Mouse (Mus musculus) thymus, postnatal 36 days (tissue): ENCODE data around the gene Cdk17.
"Not testable (repeated sequence)": the region's sequence is repeated elsewhere in the genome, so short reads cannot be mapped to it uniquely, and the experiment has no call there.

Experiments
- DNase-seq, 2 experiments: peaks; one replicate each; pipeline ENCODE4 v3.0.0; 2022; ENCODE audit warnings: mixed read lengths in 2 of 2

The Cdk17 gene

DNA sequence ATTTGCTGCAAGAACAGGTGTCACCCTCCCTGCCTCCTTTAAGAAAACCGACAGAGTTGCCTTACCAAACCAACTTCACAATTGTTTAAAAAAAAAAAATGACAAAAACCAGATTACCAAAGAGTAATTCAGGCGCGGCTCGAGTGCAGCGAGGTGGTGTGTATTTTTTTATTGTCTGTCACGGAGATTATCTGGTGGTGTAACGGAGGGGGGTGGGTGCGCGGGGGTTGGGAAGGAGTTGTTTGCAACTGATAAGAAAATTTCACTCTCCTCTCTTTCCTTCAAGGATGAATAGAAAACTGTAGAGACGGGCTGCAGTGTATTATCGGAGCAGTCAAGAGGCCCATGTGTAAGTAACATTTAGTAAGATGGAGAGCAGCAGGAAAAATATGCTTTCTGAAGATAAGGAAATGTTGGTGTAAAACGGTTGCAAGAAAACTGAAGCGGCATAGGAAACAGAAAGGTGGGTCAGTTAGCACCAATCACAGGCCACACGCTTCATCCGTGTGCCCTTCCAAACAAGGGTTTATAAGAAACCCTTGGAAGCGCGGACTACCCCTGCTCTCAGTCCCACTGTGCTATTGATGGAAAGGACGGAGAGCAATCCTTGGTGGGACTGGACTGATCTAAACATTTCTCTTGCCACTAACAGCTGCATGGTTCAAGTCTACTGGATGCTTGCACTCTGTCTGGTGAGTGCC is 17.2 kb upstream of the Cdk17 start:
- DNase-seq, result peak; percentile 40 to 54

DNA sequence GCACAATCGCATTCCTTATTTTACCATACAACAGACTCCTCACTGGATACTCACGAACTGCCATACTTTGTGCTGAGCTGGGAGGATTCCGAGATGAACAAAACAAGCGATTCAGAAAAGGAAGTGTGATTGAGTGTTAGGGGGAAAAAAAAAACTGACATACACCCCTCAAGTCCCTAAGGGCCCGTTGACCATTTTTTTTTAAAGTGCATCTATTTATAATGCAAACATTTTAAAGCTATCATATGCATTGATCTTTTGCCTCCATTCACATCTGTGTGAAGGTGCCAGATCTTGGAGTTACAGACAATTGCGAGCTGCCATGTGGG is 16.7 kb upstream of the Cdk17 start:
- no peak for DNase-seq

DNA sequence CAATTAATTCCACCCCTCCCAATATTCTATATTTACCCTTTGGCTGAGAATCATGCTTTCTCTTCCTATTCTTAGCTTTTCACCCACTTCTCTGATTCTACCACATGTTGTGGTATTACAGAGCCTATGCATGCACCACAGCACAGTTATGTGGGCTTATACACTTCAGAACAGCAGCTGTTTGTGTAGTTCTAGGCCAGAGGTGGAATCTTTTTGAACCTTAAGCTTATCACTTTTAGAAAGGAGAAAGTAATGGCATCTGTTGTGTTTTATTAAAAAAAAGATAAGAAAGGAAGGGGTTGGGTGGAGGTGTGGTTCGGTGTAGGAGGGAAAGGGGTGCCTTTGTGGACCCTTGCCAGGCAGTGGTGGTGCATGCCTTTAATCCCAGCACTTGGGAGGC is 16.1 kb upstream of the Cdk17 start:
- DNase-seq, result peak; percentile 42 to 44

DNA sequence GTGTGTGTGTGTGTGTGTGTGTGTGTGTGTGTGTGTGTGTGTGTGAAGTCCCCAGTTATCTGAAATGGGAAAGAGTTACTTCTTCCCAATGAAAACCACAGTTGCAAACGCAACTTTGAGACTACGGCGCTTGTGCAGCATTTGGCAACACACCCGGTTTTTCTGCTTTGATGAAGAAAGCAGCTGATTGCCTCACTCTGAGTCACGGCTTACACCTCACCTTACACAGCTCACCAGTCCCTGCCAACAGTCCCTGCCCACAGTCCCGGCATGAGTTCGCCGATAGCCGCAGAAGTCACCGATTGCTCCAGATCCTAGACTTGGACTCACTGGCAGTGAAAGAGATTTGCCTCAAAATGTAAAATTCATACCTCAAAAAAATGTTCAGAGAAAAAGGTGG is 15.6 kb upstream of the Cdk17 start:
- DNase-seq, result peak; percentile 57 to 68

DNA sequence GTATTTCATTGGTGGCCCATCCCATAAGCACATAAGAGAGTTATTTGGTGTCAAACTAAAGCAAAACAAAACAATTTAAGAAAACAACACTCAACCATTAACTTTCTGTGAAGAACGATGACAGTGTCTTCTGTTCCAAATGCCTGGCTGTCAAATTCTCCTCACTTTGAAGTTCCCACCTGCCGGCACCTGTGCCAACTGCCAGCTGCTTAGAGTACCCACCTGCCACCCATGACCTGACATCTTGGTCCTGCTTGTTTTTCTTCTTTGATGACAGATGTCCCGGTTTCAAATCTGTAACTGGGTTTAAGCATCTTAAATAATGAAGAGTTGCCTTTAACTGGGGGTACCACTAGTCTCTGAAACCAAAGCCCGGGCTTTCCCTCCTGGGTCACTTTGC is 14.1 kb upstream of the Cdk17 start:
- DNase-seq, result peak; percentile 65 to 83

DNA sequence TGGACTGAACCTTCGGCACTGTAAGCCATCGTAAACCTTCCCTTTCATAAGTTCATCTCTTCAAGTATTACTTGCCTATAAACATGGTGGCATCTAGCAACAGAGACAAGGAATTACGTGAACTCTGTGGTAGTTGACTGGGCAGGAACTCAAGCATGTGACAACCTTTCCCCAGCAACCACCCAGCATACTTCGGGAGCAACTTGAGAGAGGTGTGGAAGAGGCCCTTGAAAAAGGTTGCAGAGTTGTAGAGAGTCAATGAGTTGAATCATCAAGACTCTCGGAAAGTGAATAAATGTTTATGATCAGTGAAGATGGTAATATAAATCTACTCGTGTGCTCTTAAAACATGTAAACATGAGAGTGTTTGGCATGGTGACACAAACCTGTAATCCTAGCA is 13.0 kb upstream of the Cdk17 start:
- DNase-seq, result no peak

DNA sequence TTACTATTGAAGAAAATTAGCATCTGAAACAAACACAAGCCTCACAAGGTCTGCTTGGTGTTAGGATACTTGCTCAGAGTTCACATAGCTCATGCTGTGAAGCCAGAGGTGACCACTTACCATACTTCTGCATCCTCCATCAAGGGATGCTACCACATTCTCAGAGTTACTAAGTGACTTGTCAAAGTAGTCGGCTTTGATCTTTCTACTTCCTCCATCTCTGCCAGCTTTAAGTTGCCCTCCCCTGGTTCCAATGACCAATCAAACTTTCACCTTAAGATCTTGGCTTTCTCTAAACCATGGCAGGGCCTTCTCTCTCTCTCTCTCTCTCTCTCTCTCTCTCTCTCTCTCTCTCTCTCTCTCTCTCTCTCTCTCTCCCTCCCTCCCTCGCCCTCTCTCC is 11.1 kb upstream of the Cdk17 start:
- no peak for DNase-seq

DNA sequence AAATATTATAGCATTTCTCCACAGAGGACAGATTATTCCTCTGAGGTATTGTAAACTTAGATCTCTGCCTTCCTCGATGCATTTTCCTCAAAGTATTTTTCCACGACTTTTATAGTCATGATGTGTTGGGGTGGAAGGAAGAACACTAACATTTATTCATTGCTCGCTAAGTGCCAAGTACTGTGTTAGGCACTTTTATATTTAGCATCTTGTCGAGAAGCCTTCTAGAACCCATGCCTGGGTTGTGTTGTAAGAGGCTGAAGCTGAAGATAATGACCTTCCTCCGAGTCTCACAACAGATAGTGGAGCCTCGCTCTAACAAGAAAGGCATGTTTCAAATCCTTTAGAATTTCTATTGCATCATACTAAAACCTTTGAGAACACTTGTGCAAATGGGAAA is 8.9 kb upstream of the Cdk17 start:
- no peak for DNase-seq

DNA sequence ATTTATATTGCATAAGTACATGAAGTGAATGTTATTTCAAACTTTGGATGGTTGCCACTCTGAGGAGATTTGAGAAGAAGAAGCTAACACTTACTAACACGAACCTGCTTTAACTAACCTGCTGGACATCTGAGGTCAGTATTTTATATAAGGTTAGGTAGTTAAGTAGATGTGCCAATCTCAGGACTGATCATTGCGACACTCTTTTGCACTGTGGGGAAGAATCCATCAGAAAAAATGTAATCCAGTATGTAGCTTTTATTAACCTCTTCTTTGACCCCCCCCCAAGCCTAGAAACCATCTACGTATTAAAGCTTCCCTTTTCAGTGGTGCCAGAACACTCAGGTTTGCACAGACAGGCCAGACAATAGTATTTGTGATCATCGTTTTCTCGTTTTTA is 8.0 kb upstream of the Cdk17 start:
- no peak for DNase-seq

DNA sequence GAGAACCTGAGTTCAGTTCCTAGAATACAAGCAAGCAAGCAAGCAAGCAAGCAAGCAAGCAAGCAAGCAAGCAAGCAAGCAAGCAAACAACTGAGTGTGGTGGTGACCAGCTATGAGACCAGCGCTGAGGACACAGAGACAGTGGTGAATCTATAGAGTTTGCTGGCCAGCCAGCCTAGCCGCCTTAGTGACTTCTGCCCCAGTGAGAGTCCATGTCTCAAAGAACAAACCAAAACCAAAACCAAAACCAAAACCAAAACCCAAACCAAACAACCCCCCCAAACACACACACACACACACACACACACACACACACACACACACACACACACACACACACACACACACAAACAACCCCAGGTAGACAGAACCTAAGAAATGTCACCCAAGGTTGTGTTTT is 7.3 kb upstream of the Cdk17 start:
- not testable (repeated sequence) for DNase-seq

DNA sequence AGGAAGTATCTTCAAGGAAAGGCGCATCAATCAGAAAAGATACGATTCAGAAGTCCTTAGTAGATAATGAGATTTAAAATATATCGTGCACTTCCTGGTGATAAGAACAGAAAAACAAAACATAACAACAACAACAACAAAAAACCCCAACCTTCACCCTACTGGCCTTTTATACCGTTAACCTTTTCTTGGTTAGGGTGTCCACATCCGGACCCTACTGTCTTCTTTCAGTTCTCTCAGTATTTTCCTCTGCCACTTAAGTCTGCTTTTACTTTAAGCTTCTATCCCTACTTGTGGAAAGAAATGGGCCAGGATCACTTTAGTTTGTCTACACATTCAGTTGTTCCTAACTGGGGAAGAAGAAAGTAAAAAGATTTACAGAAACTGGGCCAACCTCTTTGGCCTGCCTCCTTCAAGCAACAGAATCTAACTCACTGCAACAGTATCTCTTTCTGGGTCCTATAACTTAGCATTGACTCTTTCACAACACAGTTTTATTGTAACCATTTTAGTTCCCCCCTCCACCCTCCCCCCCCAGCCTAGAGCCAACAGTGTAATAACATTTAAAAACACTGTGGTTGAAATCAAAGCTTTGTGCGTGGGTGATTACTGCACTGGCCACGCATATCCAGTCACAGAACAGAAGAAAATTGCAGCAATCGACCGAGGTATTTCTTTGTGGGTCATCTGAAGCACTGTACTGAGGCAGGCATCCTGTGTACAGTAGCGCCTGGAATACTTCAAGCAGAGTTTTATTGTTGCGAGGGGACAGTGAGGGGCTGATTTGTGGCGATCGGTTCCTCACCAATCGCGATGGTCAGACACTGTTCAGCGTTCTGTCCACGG is 801 bp upstream of the Cdk17 start:
- no peak for DNase-seq

DNA sequence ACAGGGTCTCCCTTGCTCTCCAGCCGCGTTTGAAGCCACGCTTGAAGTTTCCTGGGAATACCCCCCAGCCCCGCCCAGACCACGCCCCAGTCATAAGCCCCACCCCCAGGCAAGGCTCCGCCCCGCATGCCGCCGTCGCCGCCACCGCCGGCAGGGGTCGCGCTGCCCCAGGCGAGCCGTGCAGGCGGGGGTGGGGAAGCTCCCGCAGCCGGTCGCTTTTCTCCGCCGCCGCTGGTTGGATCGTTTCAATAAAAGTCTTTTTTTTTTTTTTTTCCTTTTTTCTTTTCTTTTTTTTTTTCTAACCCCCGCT is 223 bp upstream of the Cdk17 start:
- peak; percentile 85 for DNase-seq

DNA sequence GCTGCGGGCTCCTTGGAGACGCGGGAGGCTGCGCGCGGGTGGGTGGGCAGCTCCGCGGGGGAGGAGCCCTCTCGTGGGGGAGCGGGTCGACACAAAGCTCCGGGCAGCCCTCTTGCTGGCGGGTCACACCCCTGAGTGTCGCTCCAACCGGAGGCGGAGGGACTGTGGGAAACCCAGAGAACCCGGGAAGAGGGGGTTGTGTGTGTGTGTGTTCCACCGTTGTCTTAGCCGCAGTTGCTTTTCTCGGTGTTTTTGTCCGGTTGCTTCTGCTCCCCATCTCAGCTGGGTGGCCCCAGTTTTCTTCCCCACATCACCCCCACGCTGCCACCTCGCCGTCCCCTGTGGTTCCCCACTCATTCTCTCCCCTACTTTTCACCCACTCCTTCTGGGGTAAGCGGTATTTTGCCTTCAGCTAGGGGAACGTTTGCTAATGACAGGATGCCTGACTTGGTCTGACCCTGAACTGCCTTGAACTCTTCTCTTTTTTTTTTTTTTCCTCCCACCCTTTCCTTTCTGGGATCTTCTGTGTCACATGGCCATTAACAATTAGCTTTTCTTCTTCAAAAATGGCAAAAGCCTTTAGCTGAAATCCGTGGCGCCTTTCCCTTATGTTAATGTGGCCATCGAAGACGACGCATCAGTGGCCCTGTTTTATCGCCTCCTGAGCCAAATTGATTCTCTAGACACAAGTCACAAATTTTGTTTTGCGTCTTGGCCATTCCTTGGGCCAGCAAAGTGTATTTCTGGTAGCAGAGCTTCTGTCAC is 1.0 kb downstream of the Cdk17 start:
- no peak for DNase-seq

DNA sequence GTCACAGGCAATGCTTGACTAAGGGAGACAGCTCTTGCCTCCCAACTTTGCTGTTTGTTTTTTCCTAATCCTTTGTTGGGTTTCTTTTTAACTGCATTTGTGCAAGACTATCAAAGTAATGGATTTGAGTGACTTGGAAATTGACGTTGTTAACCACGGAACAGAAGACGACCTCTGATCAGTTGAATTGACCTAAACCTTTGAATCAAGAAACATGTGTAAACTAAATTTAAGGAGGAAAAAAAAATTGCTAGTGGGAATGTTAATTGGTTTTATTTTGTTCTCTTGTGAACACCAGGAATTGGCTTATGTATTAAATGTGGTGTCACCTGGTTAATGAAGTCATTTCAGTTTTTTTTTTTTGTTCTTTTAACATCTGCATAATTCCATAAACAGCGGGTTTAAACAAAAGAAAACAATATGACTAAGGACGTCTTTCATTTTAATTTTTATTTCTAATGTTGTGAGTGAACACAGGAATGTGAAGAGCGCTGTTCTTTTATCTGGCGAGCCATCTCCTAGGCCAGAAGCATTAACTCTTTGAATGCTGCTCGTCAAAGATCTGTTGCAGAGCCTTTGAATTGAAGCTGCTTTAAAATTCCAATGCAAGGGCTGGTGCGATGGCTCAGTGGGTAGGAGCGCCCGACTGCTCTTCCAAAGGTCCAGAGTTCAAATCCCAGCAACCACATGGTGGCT is 1.7 kb downstream of the Cdk17 start:
- no peak for DNase-seq

DNA sequence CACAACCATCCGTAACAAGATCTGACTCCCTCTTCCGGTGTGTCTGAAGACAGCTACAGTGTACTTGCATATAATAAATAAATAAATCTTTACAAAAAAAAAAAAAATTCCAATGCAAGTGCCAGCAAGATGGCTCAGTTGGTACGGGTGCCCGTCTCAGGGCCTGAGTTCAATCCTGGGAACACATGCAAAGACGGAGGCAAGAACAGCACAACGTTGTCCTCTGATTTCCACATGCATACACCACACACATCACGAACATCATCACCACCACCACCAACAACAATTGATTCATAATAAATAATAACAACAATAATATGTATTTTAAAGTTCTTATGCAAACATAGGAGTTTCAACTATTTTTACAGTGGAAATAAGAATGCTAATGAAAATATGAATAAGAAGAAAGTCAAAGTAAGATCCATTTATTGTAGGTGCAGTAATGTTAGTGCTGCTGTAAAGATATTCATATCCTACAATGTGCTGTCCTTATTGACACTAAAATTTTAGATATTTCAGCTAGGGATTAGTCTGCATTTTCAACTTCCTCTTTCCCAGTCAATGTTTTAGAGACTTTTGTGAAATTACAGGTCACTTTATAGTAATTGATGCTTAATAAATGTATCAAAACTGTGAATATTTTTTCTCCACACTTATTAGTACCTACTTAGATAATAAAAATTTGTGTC is 2.4 kb downstream of the Cdk17 start:
- DNase-seq, result no peak

DNA sequence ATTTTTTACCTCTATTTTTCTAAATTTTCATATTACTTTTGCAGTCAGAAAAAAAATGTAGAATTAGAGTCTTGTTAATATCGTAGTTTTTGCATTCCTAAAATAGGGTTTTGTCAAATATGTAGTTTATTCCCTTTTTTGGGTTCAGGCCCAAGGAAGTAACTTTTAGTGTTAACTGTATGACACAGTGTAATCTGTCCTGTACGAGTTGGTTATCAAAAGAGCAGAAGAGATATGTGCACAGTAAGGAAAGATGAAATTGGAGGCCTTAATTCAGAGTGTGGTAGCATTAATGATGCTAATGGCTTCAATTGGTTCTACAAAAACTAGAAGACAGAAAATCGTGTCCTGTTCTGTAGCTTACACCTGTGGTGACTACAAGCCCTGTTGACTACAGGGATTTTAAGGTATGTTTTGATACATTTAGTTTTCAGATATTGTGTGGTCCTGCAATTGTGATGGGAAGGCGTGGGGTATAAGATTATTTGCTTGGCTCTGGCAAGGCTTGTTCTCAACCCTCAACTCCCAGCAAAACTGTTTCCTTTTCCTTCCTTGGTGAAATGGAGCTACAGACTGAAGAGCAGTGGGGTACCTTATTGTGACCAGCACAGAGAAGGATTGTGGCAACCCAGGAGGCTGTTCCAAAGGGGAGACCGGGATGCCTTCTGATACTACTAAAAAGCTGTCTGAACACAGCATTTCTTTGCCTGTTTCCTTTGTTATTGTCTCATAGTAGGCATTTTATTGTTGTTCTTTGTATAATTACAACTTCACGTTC is 3.2 kb downstream of the Cdk17 start:
- no peak for DNase-seq

DNA sequence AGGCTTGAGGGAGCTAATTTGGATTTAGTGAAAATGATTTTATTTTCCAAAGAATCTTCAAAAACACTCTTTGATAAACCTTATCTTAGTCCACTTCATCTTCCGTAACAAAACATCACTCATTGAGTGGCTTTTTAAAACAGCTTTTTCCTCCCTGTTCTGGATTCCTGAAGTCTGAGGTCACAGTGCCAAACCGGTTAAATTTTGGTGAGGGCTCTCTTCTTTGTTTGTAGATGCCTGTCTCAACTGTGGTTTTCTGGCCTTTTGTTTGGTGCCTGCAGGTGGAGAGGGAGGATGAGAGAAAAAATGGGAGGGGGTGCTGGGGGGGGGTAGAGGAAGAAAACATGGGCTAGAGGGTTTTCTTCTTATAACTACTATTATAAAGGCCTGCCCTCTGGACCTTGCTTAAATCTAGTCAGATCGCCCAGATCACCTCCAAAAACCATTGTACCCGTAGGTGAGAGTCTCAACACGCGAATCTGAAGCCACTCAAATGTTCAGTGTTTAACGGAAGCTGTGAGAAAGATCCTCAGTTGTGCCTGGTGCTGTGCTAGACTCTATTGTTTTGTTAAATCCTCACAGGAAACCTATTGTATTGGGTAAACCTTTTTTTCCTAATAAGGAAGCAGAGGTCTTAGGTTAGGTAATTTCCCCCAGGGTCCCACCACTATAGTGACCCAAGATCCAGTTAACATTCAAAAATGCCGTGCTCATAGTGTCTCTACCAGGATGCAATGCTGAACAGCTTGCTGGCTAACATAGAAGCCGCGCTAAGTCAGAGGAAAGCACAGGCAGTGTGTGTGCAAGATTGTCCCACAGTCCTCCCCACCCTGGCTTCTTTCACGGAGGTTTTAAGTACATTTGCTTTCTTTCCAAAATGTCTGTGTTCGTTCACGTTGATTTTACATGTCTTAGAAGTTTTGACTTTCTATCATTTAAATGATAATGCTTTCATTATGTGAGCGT is 5.0 kb downstream of the Cdk17 start:
- peak; percentile 34 to 38 for DNase-seq

DNA sequence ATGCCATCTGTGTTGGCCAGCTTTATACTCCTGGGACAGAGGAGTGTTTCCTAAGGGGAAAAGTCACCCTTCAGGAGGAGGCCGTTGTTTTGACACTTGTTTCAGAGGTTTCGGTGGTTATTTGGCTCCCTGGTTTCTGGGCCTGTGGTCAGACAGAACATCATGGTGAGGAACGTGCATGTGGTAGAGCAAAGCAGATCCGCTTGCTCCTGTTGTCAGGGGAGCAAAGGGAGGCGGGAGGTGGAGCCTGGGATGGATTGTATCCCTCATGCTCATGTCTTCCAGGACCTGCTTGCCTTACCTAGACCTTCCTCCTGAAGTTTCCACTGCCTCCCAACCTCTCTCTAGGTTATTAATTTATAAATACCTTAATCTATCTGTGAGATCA is 5.7 kb downstream of the Cdk17 start:
- DNase-seq, result peak in 1 of 2 experiments; percentile 40

DNA sequence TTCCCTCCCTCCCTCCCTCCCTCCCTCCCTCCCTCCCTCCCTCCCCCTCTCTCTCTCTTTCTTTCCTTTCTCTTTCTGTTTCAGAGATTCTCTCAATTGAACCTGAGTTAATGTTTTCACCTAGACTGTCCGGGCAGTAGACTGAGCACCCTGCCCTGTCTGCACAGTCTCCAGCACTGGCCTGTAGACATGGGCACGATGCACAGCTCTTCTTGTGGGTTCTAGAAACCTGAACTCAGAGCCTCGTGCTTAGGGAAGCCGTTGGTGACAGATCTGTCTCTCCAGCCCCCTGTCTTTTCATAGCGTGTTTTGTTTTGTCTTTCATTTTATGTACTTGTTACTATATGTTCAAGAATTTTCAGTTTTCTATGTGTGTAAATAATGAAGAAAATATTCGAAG is 6.6 kb downstream of the Cdk17 start:
- no peak for DNase-seq

DNA sequence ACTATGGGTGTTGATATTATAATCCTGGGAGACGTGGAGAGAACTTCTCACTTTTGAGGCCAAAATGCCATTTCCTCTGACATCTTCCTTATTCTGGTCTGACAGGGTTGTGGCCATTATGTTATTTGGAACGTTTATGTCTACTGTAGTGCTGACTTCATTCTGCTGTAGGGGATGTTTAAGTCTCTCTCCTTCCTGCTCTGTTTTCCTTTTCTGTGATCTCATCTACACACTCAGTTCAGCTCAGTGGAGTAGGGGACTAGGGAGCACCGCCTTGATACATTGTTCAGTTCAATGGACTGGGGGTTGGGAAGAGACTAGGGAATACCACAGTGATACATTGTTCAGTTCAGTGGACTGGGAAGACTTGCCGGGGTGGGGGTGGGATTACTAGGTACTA is 7.4 kb downstream of the Cdk17 start:
- DNase-seq, result no peak
